Mouse (Mus musculus) thymus, adult 2 months (tissue): ENCODE data around the gene Rbm4b. TPM values are rescaled to one million over a fixed set of nuclear protein-coding genes. Genes with fewer than 3 reads are reported as not detected.

Experiments
- DNase-seq: peaks from one replicate; pipeline ENCODE4 v3.0.0; 2021
- H3K27ac ChIP-seq: fragments of 200-500 bp; 2 replicates; pipeline ENCODE4 v1.5.1; 2012; ENCODE audit warnings: low read length, control low read depth; ENCODE audit not compliant: control insufficient read depth, insufficient read depth
- H3K27me3 ChIP-seq: fragments of 200-500 bp; 2 replicates; pipeline ENCODE4 v1.6.1; 2012; ENCODE audit warnings: mild to moderate bottlenecking, low read length, moderate library complexity, mixed read lengths; ENCODE audit not compliant: control insufficient read depth, insufficient read depth
- H3K36me3 ChIP-seq: fragments of 200-500 bp; 2 replicates; pipeline ENCODE4 v1.6.1; 2012; ENCODE audit warnings: mild to moderate bottlenecking, low read length, moderate library complexity; ENCODE audit not compliant: control insufficient read depth, insufficient read depth
- H3K4me1 ChIP-seq: fragments of 200-500 bp; replicated peaks from 2 replicates; pipeline ENCODE4 v1.6.1; 2012; ENCODE audit warnings: low read length; ENCODE audit not compliant: control insufficient read depth, insufficient read depth
- H3K4me3 ChIP-seq: fragments of 200-500 bp; 2 replicates; pipeline ENCODE4 v1.5.1; 2012; ENCODE audit warnings: mild to moderate bottlenecking, low read length, control low read depth, moderate library complexity; ENCODE audit not compliant: control insufficient read depth, insufficient read depth
- CTCF ChIP-seq: fragments of 200-500 bp; IDR thresholded peaks from 2 replicates; pipeline ENCODE4 v1.5.1; 2012; ENCODE audit warnings: mild to moderate bottlenecking, control low read depth, low read length, moderate library complexity, borderline replicate concordance; ENCODE audit not compliant: control insufficient read depth, poor library complexity, insufficient read depth; ENCODE audit errors: extremely low read depth
- POLR2A ChIP-seq: fragments of 200-500 bp; IDR thresholded peaks from 2 replicates; pipeline ENCODE4 v1.6.1; 2012; ENCODE audit warnings: mild to moderate bottlenecking, low read length, control low read depth, moderate library complexity; ENCODE audit not compliant: control insufficient read depth, poor library complexity, insufficient read depth; ENCODE audit errors: extremely low read depth
- WGBS: fragments of 180-500 bp; shearing (Covaris S2); methylation state at CpG from one replicate; pipeline ENCODE4 v1.1.7; 2018; 5-methylcytosine and 5-hydroxymethylcytosine counted together
- polyA plus RNA-seq: library from polyadenylated mRNA; depleted of rRNA; stranded (reverse); fragments of >200 nt; gene quantifications from 2 replicates; pipeline ENCODE4 v1.2.3, GENCODE M21; 2012

Gene Rbm4b
- polyA plus RNA-seq, 1 experiment: 20.2 TPM

DNA sequence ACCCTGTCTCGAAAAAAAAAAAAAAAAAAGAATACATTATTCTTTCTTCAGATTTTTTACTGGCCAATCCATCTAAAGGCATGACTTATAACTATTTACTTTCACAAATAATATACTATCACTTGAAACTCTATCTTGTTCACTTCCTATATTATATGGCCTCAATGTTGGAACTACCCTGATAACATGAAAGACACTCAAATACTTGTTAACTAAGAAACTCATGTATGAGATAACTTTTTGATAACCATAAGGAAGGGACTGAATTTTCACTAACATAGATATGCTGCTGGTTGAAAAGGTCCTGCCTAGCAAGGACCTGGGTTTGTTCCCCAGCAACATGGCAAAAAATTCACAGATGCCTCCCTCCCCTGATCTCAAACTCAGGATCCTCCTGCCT lies 39.6 kb downstream of the Rbm4b start:
- no peak overlapping the region for H3K27ac ChIP-seq
- no peak overlapping the region for H3K4me3 ChIP-seq
- TF ChIP-seq CTCF: no peak
- no peak for TF ChIP-seq POLR2A
- peaks cover 32% of the 10 kb centered on the region for H3K36me3 ChIP-seq
- no peaks in the 10 kb centered on the region for H3K27me3 ChIP-seq
- 0 out of 2 replicates have a peak, but pooled peaks cover 5% of the 10 kb centered on the region for H3K4me1 ChIP-seq
- DNase-seq: no peak
- 72% methylated on average over 1 of the region's 1 CpGs for WGBS

DNA sequence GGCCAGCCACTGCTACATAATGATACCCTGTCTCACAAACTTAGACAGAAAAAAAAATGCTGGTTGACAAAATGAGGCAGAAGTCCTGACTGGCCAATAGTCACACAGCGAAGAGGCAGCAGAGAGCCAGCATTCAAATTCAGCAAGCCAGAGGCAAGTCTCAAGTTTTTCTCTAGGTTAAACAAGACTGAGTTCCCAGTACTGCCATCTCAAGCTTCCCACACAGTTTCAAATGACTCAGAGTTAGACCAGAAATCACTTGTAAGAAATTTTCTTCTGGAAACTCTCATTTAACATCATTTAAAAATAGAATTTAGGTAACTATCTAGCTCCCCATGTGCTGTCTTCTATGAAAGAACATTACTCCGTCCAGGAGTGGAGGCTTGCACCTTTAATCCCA lies 41.5 kb downstream of the Rbm4b start:
- H3K27me3 ChIP-seq: no peaks in the 10 kb centered on the region
- H3K4me3 ChIP-seq: no peak overlapping the region
- no peak overlapping the region for H3K27ac ChIP-seq
- no peak for DNase-seq
- H3K36me3 ChIP-seq: peaks cover 39% of the 10 kb centered on the region
- WGBS: 93% methylated on average over 2 of the region's 2 CpGs
- H3K4me1 ChIP-seq: no peaks in the 10 kb centered on the region
- TF ChIP-seq POLR2A (no peak), CTCF (no peak)

DNA sequence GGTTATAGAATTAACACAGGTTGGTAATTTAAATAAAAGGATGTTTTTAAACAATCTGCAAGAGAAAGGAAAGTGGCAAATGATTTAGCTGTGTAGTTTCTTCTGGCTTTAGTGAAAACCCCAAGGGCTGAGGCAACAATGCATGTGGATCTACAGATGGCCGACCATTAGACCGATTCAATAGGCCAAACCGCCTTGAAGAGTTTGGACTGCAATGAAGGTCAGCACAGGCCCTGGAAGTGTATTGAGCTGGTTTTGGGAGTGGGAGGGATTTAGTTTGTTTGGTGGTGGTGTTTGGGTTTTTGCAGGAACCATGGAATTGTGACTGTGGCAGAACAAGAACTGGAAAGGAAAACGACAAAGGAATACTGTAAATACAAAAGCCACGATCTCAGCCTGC lies 42.8 kb downstream of the Rbm4b start:
- Histone ChIP-seq H3K36me3 (peaks cover 48% of the 10 kb centered on the region), H3K4me3 (no peak overlapping the region), H3K27me3 (no peaks in the 10 kb centered on the region), H3K27ac (no peak overlapping the region), H3K4me1 (no peaks in the 10 kb centered on the region)
- no peak for TF ChIP-seq CTCF
- TF ChIP-seq POLR2A: no peak
- 98% methylated on average over 5 of the region's 5 CpGs for WGBS
- DNase-seq: no peak

DNA sequence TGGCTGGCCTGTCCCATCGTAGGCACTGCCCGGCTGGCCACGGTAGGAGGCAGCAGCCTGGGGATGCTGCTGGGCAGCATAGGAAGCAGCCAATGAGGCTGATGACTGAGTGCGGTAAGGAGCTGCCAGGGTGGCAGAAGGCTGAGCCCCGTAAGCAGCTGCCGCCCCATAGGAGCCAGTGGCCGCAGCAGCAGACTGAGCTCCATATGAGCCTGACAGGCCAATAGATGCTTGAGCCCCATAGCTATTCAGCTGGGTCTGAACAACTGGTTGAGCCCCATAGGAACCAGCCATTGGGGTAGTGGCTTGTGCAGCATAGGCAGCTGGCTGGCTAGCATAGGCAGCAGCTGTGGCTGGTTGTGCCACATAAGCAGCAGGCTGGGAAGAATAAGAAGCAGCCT lies 46.4 kb downstream of the Rbm4b start:
- Histone ChIP-seq H3K27ac (no peak overlapping the region), H3K4me3 (no peak overlapping the region), H3K4me1 (no peaks in the 10 kb centered on the region), H3K36me3 (peaks cover 48% of the 10 kb centered on the region), H3K27me3 (no peaks in the 10 kb centered on the region)
- no peak for DNase-seq
- TF ChIP-seq CTCF: no peak
- no peak for TF ChIP-seq POLR2A
- over 99% methylated on average over 7 of the region's 7 CpGs for WGBS

DNA sequence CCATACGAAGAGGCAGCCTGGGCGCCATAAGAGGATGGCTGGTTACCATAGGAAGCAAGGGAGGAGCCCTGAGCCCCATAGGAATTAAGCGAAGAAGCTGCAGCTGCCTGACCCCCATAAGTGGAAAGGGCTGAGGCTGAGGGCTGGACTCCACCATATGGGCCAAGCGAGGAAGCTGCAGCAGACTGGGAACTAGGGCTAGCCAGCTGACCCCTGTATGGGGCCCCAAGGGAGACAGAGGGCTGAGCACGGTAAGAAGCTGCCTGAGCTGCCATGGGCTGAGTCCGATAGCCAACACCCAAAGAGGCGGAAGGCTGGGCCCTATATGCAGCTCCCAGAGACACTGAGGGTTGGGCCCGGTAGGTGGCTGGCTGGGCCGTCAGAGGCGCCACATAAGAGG lies 47.0 kb downstream of the Rbm4b start:
- DNase-seq: no peak
- Histone ChIP-seq H3K27ac (no peak overlapping the region), H3K4me3 (no peak overlapping the region), H3K36me3 (peaks cover 48% of the 10 kb centered on the region), H3K4me1 (no peaks in the 10 kb centered on the region), H3K27me3 (no peaks in the 10 kb centered on the region)
- 94% methylated on average over 10 of the region's 10 CpGs for WGBS
- TF ChIP-seq CTCF (no peak), POLR2A (no peak)

DNA sequence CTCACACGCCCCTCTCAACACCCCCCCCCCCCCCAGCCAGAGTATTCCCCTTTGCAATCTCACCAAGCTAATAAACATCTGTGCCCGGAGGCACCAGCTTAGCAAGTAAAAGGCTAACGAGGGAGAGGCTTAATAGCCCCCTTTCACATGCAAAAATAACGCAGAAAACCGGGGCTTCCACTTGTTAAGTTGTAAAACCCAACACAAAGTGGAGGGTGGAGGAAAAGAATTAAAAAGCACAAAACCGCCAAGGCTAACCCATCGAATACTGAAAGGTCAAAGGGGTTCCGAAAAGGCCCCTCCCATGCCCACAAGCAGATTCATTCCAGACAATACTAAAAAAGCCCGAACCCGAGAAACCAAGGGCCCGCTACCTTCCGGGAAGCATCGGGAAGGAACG lies 54.0 kb downstream of the Rbm4b start:
- TF ChIP-seq POLR2A (no peak), CTCF (no peak)
- under 1% methylated on average over 14 of the region's 14 CpGs for WGBS
- Histone ChIP-seq H3K27me3 (no peaks in the 10 kb centered on the region), H3K4me1 (peaks cover 3% of the 10 kb centered on the region), H3K36me3 (no peaks in the 10 kb centered on the region), H3K4me3 (peak overlapping the region; percentile 58), H3K27ac (no peak overlapping the region)
- DNase-seq: peak; percentile 8

DNA sequence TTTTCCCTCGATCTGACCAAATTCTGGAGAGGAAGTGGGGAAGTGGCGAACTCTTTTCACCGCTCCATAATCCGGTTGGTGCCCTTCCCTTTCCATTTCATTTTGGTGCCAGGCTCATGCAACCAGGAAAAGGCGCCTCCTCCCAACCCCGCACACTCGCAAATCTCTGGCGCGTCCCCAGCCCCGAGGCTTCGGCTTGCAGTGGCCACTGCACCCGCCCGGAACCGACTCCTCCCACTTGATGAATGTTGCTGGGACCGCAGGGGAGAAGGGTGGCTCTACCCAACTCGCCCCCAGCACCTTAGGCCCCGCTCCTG lies 54.4 kb downstream of the Rbm4b start:
- Histone ChIP-seq H3K36me3 (no peaks in the 10 kb centered on the region), H3K4me1 (peaks cover 3% of the 10 kb centered on the region), H3K27me3 (no peaks in the 10 kb centered on the region), H3K4me3 (peak overlapping the region; percentile 58), H3K27ac (no peak overlapping the region)
- TF ChIP-seq CTCF: no peak
- TF ChIP-seq POLR2A: no peak
- no peak for DNase-seq
- WGBS: 1% methylated on average over 17 of the region's 17 CpGs
